Mouse (Mus musculus) left cerebral cortex, adult 11 months (tissue): ENCODE results near the gene Kit.

ENCODE experiments used
- DNase-seq: peaks from one replicate; pipeline ENCODE4 v3.0.0; 2022; ENCODE audit warnings: low spot score

Kit gene

DNA sequence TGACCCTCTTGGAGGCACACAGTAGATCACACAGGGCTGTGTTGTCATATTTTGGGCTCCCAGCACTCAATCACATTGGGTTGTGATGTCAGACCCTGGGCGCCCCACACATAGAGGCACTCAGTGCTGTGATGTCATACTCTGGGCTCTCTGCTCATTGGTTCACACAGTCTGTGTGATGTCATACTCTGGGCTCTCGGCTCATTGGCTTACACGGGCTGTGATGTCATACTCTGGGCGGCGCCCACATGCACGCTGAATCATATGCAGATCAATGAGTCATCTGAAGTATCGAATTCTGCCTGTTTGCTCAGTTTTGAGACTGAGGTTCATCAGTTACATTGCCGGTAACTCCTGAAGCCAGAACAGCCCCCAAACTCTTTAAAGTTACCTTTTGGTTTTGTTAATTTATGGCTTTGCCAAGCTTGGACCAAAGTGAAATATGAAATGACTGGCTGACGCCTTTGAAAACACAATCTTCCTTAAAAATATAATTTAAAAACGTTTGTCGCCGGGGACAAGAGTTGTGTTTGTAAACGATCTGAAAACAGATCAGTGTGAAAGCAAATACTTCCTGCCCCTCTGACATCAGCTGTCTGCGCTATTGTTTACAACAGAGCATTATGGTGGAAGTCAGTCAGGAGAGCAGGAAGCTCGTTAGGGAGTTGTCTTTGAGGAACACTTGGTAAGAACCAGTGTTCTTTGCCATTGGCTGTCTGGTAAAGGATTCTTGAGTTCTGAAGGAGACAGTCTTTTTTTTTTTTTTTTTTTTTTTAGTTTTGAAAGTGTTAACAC is 15.0 kb downstream of the Kit start:
- no peak for DNase-seq

DNA sequence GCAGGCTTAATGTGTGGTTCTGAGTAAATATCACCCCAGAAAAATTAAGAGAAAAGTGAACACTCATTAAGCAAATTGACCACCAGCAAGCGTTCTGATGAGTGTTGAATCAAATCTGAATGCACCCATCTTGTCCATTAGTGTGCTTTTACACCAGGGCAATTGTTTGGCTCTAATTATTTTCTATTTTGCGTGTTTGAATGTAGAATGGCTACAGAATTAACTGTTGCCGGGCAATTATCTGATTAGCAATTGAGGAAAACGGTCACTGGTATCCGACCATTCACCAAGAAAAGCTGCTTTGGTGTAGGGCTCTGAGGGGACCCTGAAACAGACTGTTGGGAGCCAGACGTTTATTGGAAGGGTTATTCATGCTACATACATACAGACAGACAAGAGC is 16.2 kb downstream of the Kit start:
- DNase-seq, result no peak

GRCm38 (mm10) chr5:75591567-75591966 is 16.9 kb downstream of the Kit start:
- DNase-seq, result no peak

- DNase-seq, result no peak
These were observed 20.6 kb downstream of the Kit start for GRCm38 (mm10) chr5:75595319-75595718.

- DNase-seq, result no peak
These were observed 21.5 kb downstream of the Kit start for GRCm38 (mm10) chr5:75596211-75596610.

DNA sequence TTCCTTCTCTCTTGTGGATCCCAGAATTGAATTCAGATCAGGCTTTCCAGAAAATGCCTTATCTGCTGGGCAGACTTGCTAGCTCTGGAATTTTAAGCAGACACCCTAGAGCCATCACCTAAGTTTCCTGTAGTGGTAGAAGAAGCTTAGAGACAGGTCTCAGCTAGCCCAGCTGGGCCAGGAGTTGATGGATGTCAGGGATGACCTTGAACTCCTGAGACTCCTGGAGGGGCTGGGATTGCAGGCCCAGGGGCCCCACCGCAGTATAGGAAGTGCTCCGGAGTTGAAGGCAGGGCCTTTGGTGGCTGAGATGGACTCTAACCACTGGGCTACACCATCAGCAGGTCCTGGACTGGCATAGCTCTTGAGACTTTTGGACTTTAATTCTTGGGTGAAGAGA is 22.6 kb downstream of the Kit start:
- no peak for DNase-seq

- DNase-seq, result no peak
These were observed 23.8 kb downstream of the Kit start for GRCm38 (mm10) chr5:75598491-75598890.

- no peak for DNase-seq
These were observed 25.3 kb downstream of the Kit start for GRCm38 (mm10) chr5:75599991-75600390.

DNA sequence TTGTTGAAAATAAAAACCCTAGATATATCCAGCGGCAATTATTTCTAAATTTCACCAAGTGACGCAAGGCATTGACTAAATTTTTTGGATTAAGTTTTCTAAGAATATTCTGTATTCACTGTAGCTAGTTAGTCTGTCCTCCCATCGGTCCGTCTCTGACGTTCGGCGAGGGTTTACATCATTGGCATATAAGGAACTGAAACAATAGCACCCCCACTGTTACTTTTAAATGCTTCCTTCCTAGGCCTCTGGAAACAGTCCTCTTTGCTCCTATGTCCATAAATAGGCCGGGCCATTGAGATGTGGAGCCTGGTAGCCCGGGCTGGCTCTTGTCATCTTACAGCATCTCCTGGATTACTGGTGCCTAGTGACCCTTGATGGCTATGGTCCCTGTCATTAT is 29.5 kb downstream of the Kit start:
- DNase-seq, result no peak

- no peak for DNase-seq
These were observed 32.2 kb downstream of the Kit start for GRCm38 (mm10) chr5:75606898-75607297.

DNA sequence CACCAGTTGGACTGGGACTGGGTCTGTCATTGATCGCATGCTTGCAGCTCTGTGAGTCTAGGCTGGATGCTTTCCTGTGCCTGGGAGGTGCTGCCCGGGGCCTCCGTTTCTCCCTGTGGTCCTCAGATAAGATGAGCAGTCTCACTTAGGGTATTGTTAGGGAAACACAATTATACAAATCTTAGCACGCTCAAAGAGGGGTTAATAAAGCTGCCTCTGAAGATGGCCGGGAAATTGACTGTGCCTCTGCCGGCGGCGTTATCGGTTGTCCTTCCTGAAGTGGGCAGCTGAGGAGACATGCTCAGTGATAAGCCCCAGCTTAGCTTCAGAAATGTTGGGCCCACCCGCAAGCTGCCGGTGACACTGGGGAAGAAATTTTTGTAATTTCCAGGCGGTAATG is 33.3 kb downstream of the Kit start:
- no peak for DNase-seq

- DNase-seq, result no peak
These were observed 37.7 kb downstream of the Kit start for GRCm38 (mm10) chr5:75612380-75612779.

DNA sequence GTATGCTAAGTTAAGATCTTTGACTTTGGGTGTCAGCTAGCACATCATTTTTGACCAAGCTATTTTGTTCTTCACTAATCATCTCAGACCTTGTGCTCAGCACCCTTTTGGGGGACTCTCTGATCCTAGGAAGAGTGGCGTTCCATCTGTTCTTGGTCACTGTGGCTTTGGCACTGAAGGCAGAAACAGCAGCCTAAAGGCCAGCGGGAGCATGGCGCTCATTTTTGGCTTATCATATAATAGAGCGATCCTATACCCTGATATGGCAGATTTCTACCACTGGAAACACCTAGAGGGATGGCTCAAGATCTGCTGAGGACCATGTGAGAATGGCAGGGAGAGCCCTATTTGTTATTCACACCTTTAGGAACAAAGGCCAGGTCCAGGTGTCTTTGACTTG is 38.2 kb downstream of the Kit start:
- no peak for DNase-seq

DNA sequence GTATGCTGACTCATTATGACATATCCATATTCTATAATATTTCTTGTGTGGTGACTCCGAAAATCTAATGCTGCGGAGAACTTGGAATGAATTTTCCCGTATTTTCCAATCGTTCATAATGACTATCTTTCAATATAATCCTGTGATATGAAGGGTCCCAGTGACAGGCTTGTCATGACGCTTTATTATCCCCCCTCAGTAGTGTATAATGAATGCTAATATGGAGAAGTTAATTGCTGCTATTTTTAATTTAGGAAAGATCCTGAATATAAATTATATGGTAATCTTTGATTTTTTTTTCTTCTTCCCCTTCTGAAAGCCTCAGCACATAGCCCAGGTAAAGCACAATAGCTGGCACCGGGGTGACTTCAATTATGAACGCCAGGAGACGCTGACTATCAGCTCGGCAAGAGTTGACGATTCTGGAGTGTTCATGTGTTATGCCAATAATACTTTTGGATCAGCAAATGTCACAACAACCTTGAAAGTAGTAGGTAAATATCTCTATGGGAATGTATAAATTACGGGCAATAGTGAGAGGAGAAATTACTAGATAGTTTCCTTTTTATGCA is 40.4 kb downstream of the Kit start:
- DNase-seq, result no peak

DNA sequence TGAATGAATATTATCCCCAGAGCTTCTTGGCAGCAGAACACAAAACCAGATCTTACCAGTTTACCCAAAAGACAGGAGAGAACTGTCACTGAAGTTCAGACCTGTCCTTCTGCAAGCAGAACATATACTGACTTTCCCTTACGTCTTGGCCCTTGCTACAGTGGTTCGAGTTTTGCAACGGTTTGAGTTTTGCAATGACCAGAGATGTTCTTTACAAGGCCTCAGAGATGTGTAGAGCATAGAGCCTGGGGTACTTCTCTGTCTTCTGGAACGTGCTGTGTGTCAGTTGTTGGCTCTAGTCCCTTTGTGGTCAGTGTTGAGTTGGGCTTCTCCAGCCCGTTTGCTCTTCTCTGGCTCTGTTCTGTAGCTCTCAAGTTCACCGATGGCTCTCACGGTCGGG is 40.9 kb downstream of the Kit start:
- DNase-seq, result no peak

DNA sequence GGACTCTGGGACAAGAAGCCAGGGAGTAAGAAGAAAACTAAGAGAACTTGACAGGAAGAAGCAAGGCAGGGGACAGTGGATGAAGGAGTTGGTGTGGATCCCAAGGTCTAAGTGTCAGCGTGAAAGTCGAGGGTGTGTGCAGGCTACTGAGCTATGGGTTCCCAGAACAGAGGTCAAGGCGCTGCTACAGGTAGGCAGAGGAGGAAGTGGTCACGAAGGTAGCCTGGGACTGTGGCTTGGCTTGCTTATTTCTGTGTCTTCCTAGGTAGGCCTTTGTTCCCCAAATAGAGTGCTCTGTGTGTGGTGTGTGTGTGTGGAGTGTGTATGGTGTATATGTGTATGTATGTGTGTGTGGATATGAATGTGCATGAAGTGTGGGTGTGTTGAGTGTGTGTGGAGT is 47.7 kb downstream of the Kit start:
- no peak for DNase-seq

DNA sequence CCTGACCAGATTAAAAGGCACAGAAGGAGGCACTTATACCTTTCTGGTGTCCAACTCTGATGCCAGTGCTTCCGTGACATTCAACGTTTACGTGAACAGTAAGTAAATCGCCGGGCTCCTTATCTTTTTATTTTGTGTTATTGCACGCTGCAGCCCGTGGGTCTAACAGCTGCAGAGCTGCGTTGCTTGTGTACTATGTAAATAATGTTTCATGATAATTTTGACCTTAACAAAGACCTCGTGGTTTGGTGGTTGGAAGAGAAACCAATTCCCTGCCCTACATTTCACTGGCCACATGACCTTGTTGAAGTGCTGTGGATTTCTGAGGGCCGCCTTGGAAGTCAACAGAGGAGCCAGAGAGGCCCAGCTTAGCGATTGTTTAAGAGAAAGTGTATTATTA is 48.3 kb downstream of the Kit start:
- DNase-seq, result no peak

- no peak for DNase-seq
These were observed 48.8 kb downstream of the Kit start for GRCm38 (mm10) chr5:75623520-75623919.

- no peak for DNase-seq
These were observed 49.4 kb downstream of the Kit start for GRCm38 (mm10) chr5:75623993-75624706.

- DNase-seq, result no peak
These were observed 50.3 kb downstream of the Kit start for GRCm38 (mm10) chr5:75625059-75625458.

DNA sequence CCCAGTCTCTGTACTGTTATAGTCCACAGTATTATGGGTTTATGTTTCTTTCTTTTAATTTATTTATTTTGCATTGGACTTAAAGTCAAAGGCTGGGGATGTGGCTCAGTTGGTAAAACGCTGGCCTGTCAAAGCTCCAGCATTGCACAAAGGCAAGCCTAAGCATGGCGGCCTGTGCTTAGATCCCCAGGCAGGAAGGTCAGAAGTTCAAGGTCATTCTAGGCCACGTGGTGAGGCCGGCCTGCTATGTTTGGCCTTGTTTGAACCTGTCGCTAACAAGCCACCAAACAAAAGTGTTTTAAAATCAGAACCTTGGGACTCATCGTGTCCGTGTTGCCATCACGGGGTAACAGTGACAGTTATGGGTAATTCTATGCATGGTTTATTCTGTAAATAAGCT is 51.6 kb downstream of the Kit start:
- DNase-seq, result no peak

GRCm38 (mm10) chr5:75626703-75627102 is 52.0 kb downstream of the Kit start:
- DNase-seq, result no peak

GRCm38 (mm10) chr5:75632257-75632656 is 57.5 kb downstream of the Kit start:
- DNase-seq, result no peak
